Mouse (Mus musculus) ES-Bruce4 (cell line): ENCODE data around the gene Cwc25. TPM values are rescaled to one million over a fixed set of nuclear protein-coding genes. Genes with fewer than 3 reads are reported as not detected.

Experiments used
- H3K27ac ChIP-seq: 2 replicates; pipeline ENCODE4 v1.5.1; 2012; ENCODE audit warnings: low read length, inconsistent platforms; ENCODE audit not compliant: insufficient read depth
- H3K27me3 ChIP-seq: 2 replicates; pipeline ENCODE4 v1.6.1; 2012; ENCODE audit warnings: mild to moderate bottlenecking, low read length, inconsistent platforms; ENCODE audit not compliant: control insufficient read depth, poor library complexity, insufficient read depth, severe bottlenecking
- H3K36me3 ChIP-seq: 2 replicates; pipeline ENCODE4 v1.6.1; 2012; ENCODE audit warnings: inconsistent platforms, mild to moderate bottlenecking, low read length, moderate library complexity; ENCODE audit not compliant: control insufficient read depth, poor library complexity, insufficient read depth, severe bottlenecking
- H3K4me1 ChIP-seq: one replicate; pipeline ENCODE4 v1.8.1; 2011; ENCODE audit warnings: low read length; ENCODE audit not compliant: control insufficient read depth, insufficient read depth
- H3K4me3 ChIP-seq: 2 replicates; pipeline ENCODE4 v1.5.1; 2011; ENCODE audit warnings: low read depth, mild to moderate bottlenecking, low read length
- H3K9ac ChIP-seq: 2 replicates; pipeline ENCODE4 v1.6.1; 2012; ENCODE audit warnings: low read depth, mild to moderate bottlenecking, inconsistent platforms; ENCODE audit not compliant: poor library complexity, severe bottlenecking
- H3K9me3 ChIP-seq: replicated peaks from 2 replicates; pipeline ENCODE4 v1.6.1; 2012; ENCODE audit warnings: mild to moderate bottlenecking, low read length, inconsistent platforms; ENCODE audit not compliant: control insufficient read depth, poor library complexity, insufficient read depth, severe bottlenecking
- CTCF ChIP-seq: IDR thresholded peaks from one replicate; pipeline ENCODE4 v1.8.1; 2011; ENCODE audit warnings: low read depth, low read length
- EP300 ChIP-seq: IDR thresholded peaks from 2 replicates; pipeline ENCODE4 v1.6.1; 2011; ENCODE audit warnings: low read depth, low read length; ENCODE audit not compliant: insufficient read depth
- POLR2A ChIP-seq: IDR thresholded peaks from one replicate; pipeline ENCODE4 v1.8.1; 2011; ENCODE audit warnings: low read length; ENCODE audit not compliant: insufficient read depth
- polyA plus RNA-seq: library from polyadenylated mRNA; stranded (reverse); fragments of >200 nt; gene quantifications from 2 replicates; pipeline ENCODE4 v1.2.4, GENCODE M21; 2011; ENCODE audit warnings: low read depth; ENCODE audit not compliant: missing spikeins, insufficient read depth, insufficient read length

The Cwc25 gene
- polyA plus RNA-seq, 1 experiment, result 14.5 TPM

GRCm38 (mm10) chr11:97811569-97812362 lies 45.4 kb upstream of the Cwc25 start:
- Histone ChIP-seq H3K27me3 (no peaks in the 10 kb centered on the region), H3K9me3 (no peaks in the 10 kb centered on the region), H3K9ac (no peak overlapping the region), H3K27ac (peak overlapping the region; percentile 16; the same call in 1 of the 2 replicates), H3K4me3 (no peak overlapping the region), H3K4me1 (peaks cover 43% of the 10 kb centered on the region), H3K36me3 (peaks cover 25% of the 10 kb centered on the region)
- no peak for TF ChIP-seq CTCF
- no peak for TF ChIP-seq EP300
- TF ChIP-seq POLR2A, result no peak

- Histone ChIP-seq H3K36me3 (peaks cover 26% of the 10 kb centered on the region), H3K9me3 (no peaks in the 10 kb centered on the region), H3K27ac (0 out of 2 replicates have a peak overlapping the region, but pooled peaks have one; percentile 16), H3K27me3 (no peaks in the 10 kb centered on the region), H3K4me3 (no peak overlapping the region), H3K4me1 (peaks cover 42% of the 10 kb centered on the region), H3K9ac (no peak overlapping the region)
- TF ChIP-seq CTCF, result no peak
Observed at GRCm38 (mm10) chr11:97810970-97811369, 44.6 kb upstream of the Cwc25 start.

- TF ChIP-seq POLR2A (no peak), EP300 (no peak), CTCF (no peak)
- Histone ChIP-seq H3K27me3 (no peaks in the 10 kb centered on the region), H3K4me3 (no peak overlapping the region), H3K36me3 (peaks cover 26% of the 10 kb centered on the region), H3K27ac (peak overlapping the region; percentile 57), H3K9ac (no peak overlapping the region), H3K4me1 (peaks cover 42% of the 10 kb centered on the region), H3K9me3 (no peaks in the 10 kb centered on the region)
Observed at GRCm38 (mm10) chr11:97810356-97810755, 44.0 kb upstream of the Cwc25 start.

GRCm38 (mm10) chr11:97809235-97810121 lies 43.1 kb upstream of the Cwc25 start:
- H3K27me3 ChIP-seq, result no peaks in the 10 kb centered on the region
- TF ChIP-seq CTCF, result no peak
- no peak for TF ChIP-seq EP300
- no peak for TF ChIP-seq POLR2A
- H3K9me3 ChIP-seq, result no peaks in the 10 kb centered on the region
- H3K27ac ChIP-seq, result peak overlapping the region; percentile 97
- H3K4me1 ChIP-seq, result peaks cover 42% of the 10 kb centered on the region
- H3K9ac ChIP-seq, result peak overlapping the region; percentile 10; the same call in 1 of the 2 replicates
- H3K36me3 ChIP-seq, result peaks cover 23% of the 10 kb centered on the region
- H3K4me3 ChIP-seq, result no peak overlapping the region

GRCm38 (mm10) chr11:97808621-97809234 lies 42.4 kb upstream of the Cwc25 start:
- Histone ChIP-seq H3K9me3 (no peaks in the 10 kb centered on the region), H3K4me3 (0 out of 2 replicates have a peak overlapping the region, but pooled peaks have one; percentile 5), H3K36me3 (peaks cover 18% of the 10 kb centered on the region), H3K9ac (peak overlapping the region; percentile 44), H3K4me1 (peaks cover 38% of the 10 kb centered on the region), H3K27ac (peak overlapping the region; percentile 97), H3K27me3 (no peaks in the 10 kb centered on the region)
- TF ChIP-seq POLR2A (no peak), EP300 (peak; percentile 98)

- Histone ChIP-seq H3K9ac (peak overlapping the region; percentile 44), H3K4me3 (no peak overlapping the region), H3K36me3 (peaks cover 17% of the 10 kb centered on the region), H3K9me3 (no peaks in the 10 kb centered on the region), H3K27me3 (no peaks in the 10 kb centered on the region), H3K4me1 (peaks cover 35% of the 10 kb centered on the region), H3K27ac (peak overlapping the region; percentile 97)
- TF ChIP-seq POLR2A, result no peak
- TF ChIP-seq EP300, result peak; percentile 91
Observed at GRCm38 (mm10) chr11:97808093-97808492, 41.7 kb upstream of the Cwc25 start.
